Mouse (Mus musculus): Measurements from ENCODE around the gene Tor3a.
A peak's percentile ranks its signal among the peaks of the same experiment; 100 is the strongest.

Tor3a gene

GRCm38 (mm10) chr1:156635148-156635547 lies 39.0 kb downstream of the Tor3a start:
- no peak for DNase-seq (ENCODE audit: low spot score in 2 of 2)

DNA sequence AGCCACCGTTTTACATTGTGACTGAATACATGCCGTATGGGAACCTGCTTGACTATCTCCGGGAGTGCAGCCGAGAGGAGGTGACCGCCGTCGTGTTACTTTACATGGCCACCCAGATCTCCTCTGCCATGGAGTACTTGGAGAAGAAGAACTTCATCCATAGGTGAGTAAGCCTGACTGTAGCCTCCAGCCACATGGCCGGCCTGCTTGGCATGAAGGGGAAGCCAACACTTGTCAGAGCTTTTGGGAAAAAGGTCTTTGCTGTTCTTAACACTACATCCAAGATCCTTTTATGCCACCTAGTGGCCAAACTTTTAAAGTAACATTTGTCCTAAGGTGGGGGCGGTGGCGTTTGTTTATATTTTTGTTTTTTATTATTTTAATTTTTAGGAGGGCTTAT lies 41.1 kb downstream of the Tor3a start:
- no peak for DNase-seq (ENCODE audit: low spot score in 2 of 2)

DNA sequence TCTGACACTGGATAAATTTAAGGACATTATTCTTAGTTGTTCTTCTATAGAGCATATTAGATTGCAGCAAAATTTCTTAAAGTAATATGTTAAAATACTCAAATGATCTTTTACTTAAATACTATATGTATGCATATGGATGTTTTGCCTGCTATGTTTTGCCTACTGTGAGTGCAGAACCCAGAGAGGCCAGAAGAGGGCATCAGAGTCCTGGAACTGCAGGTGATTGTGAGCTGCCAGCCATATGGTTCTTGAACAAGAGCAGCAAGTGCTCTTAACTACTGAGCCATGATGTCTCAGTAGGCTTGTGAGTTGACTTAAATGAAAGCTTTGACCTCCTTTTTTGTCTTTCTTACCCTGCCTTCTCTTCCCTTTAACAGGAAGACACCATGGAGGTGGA lies 43.2 kb downstream of the Tor3a start:
- DNase-seq (ENCODE audit: low spot score in 2 of 2): no peak

GRCm38 (mm10) chr1:156629984-156630383 lies 44.2 kb downstream of the Tor3a start:
- DNase-seq (ENCODE audit: low spot score in 2 of 2): no peak

- DNase-seq (ENCODE audit: low spot score in 2 of 2): no peak
These were observed 47.4 kb downstream of the Tor3a start for GRCm38 (mm10) chr1:156626729-156627128.

- no peak for DNase-seq (ENCODE audit: low spot score in 2 of 2)
These were observed 49.9 kb downstream of the Tor3a start for GRCm38 (mm10) chr1:156624231-156624630.

GRCm38 (mm10) chr1:156620951-156621350 lies 53.2 kb downstream of the Tor3a start:
- no peak for DNase-seq (ENCODE audit: low spot score in 2 of 2)

GRCm38 (mm10) chr1:156620292-156620909 lies 53.8 kb downstream of the Tor3a start:
- no peak for DNase-seq (ENCODE audit: low spot score in 2 of 2)

- DNase-seq (ENCODE audit: low spot score in 2 of 2): no peak
These were observed 56.3 kb downstream of the Tor3a start for GRCm38 (mm10) chr1:156617811-156618210.

- no peak for DNase-seq (ENCODE audit: low spot score in 2 of 2)
These were observed 57.1 kb downstream of the Tor3a start for GRCm38 (mm10) chr1:156616989-156617598.

GRCm38 (mm10) chr1:156615381-156616133 lies 58.6 kb downstream of the Tor3a start:
- no peak for DNase-seq (ENCODE audit: low spot score in 2 of 2)

GRCm38 (mm10) chr1:156614710-156615109 lies 59.4 kb downstream of the Tor3a start:
- no peak for DNase-seq (ENCODE audit: low spot score in 2 of 2)

DNA sequence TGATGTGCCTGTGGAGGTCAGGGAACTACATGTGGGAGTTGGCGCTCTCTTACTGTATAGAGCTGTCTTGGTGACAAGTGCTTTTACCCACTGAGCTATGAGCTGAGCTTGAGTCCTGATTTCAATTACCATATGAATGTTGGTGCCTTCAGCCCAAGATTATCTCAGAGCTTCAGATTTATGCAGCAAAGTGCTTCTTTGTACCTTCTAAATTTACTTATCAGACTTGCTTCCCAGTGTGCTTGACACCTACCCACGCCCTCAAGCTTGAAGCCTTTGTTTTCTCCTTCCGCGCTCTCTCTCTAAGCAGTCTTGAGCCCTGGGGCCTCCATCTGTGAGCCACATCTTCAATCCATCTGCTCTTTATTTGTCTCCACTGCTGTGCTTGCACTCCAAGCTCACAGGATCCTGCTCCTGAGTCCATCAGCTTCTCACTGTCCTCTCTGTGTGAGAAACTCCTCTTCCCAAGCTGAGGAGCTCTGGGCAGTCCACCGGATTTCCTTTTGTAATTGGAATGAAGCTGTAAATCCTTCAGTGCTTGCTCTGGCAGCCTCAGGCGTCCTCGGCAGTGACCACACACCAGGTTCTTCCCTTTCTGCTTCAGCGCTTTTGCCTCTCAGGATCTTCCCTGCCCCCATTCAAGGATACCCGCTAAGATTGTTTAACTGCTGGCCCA lies 60.2 kb downstream of the Tor3a start:
- peak in 1 of 2 experiments; percentile 32 for DNase-seq (ENCODE audit: low spot score in 2 of 2)

- no peak for DNase-seq (ENCODE audit: low spot score in 2 of 2)
These were observed 63.9 kb downstream of the Tor3a start for GRCm38 (mm10) chr1:156610257-156610656.

GRCm38 (mm10) chr1:156608496-156608895 lies 65.7 kb downstream of the Tor3a start:
- no peak for DNase-seq (ENCODE audit: low spot score in 2 of 2)

DNA sequence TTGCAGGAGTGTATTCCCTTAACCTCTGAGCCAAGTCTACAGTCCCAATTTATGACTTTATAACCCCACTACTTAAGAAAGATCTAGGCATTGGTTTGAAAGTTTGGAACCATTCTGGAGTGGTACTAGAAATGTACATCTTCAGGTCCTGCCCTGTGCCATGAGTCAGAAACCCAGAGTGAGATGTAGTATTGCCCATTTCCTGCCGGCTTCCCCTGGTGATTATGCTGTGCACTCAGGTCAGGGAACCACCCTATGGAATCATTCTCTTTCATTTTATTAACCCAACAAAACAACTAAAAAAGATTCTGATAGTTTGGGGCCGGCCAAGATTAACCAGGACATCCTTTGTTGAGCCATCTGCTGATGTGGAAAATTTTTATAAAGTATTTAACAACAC lies 68.2 kb downstream of the Tor3a start:
- no peak for DNase-seq (ENCODE audit: low spot score in 2 of 2)

GRCm38 (mm10) chr1:156605094-156605866 lies 68.9 kb downstream of the Tor3a start:
- DNase-seq (ENCODE audit: low spot score in 2 of 2): no peak
